Mouse (Mus musculus) ES-E14 (cell line): Measurements from ENCODE around the gene Prickle2.

Experiments
- CHD2 ChIP-seq: IDR thresholded peaks from 2 replicates; pipeline ENCODE4 v1.6.1; 2014; ENCODE audit warnings: mild to moderate bottlenecking, low read depth, low read length, inconsistent platforms
- HCFC1 ChIP-seq: IDR thresholded peaks from 2 replicates; pipeline ENCODE4 v1.6.1; 2012; ENCODE audit warnings: low read length, inconsistent platforms, borderline replicate concordance; ENCODE audit not compliant: insufficient read depth
- ZC3H11A ChIP-seq: IDR thresholded peaks from 2 replicates; pipeline ENCODE4 v1.6.1; 2012; ENCODE audit warnings: low read depth, mild to moderate bottlenecking, inconsistent platforms, low read length, borderline replicate concordance
- ZNF384 ChIP-seq: IDR thresholded peaks from 2 replicates; pipeline ENCODE4 v1.6.1; 2012; ENCODE audit warnings: low read depth, low read length, inconsistent platforms

- TF ChIP-seq ZC3H11A: no peak
- TF ChIP-seq CHD2: no peak
- TF ChIP-seq HCFC1: no peak
- no peak for TF ChIP-seq ZNF384
These were observed 100.8 kb downstream of the Prickle2 start for GRCm38 (mm10) chr6:92605156-92605555.
